Mouse (Mus musculus) adrenal gland, postnatal 4 days (tissue): ENCODE results near the gene Ctnna2. TPM values are rescaled to one million over a fixed set of nuclear protein-coding genes. Genes with fewer than 3 reads are reported as not detected.

Experiments
- DNase-seq, 2 experiments: peaks; one replicate each; pipeline ENCODE4 v3.0.0; 2021 to 2022; ENCODE audit warnings: low spot score in 2 of 2, mixed read lengths in 2 of 2
- total RNA-seq, 2 experiments: library from RNA; stranded (reverse); gene quantifications; 2 replicates each; pipeline ENCODE4 v1.2.3; 2021

Ctnna2 gene
- total RNA-seq, 2 experiments from 2014 or later, result 7.0 to 10.1 TPM

DNA sequence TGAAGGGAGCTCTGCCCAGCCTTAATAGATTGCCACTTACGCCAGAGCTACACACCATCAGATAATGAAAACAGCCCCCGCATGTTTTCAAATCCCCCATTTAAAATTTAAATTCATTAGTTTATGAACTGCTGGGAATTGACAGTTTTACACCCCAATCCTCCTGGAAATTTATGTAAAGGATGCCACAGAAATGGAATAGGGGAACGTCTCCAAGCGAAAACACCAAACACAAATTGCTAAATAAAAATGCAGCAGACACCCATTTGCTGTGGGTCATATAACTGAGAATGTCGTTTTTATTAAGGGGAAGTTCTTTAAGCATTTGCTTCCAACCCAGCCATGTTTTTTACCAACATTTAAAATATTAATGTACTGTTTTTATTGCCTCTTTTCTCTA lies 538.4 kb downstream of the Ctnna2 start:
- DNase-seq, result no peak

DNA sequence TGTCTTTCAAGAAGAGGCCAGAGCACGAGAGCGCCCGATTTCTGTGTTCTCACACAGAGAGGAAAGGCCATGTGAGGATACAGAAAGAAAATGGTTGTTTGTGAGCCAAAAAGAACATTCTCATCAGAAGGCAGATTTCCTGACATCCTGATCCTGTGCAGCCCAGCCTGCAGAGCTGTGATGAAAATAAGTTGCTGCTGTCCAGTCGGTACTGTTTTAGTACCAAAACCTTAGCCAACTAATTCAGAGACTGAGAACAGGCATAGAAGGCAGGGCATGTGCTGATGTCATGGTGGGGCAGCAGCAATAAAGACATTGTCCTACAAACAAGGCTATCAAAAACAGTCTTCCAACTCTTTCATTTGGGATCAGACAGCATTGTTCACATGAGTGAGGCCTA lies 549.1 kb downstream of the Ctnna2 start:
- DNase-seq, result no peak

DNA sequence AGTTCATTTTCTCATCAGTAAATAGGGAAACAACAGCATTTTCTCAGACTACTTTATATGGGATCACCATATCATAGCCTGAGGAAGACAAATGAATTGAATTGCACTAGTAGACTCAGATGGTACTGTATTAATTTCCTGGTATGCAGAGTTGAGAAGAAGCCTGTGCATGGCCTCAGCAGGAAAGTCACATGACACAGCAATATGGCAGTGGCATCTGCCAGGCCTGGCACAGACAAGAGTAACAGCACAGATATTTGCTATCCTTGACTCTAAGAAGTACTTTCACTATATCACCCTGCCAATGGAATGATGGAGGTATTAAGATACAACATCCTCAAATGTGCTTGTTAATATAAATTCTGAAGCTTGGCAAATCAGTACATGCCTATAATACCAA lies 553.8 kb downstream of the Ctnna2 start:
- no peak for DNase-seq

GRCm38 (mm10) chr6:77424826-77425225 lies 554.7 kb downstream of the Ctnna2 start:
- no peak for DNase-seq

- DNase-seq, result no peak
Measured at GRCm38 (mm10) chr6:77421564-77422139, 557.8 kb downstream of the Ctnna2 start.

GRCm38 (mm10) chr6:77416999-77417398 lies 562.5 kb downstream of the Ctnna2 start:
- DNase-seq, result no peak

DNA sequence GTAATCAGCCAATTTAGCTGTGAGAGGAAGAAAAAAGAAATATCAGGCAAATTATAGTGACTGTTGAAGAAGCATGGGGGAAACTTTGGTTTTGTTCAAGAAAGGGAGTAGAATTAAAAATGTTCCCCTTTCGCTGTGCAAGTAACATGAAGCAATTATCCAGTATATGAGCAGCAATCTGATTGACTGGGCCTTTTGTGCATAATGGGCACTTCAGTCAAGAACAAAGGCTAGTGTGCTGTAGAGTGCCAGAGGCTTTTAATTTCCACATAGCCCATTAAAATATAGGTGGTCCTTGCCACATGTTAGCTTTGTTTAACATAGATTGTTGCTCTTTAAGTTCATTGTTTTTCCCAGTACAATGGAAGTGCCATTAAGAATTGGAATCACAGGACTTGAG lies 566.0 kb downstream of the Ctnna2 start:
- no peak for DNase-seq

DNA sequence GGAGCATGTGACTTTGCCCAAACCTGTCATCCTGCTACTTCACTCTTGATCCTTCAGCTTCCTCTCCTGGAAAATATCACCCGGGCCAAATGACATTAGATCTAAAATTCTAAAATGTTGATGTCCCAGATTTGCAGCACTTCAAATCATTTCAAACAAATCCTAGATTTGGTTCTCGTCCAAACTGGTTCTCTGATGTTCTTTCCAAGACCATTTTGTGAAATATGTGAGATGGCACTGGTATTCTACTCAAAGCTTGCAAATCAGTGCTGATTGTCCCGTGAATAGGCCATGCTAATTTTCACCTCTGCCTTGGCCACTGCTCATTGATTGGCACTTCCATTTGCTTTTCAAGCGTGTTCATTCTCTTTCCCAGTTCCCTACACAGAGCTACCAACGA lies 571.0 kb downstream of the Ctnna2 start:
- DNase-seq, result no peak

GRCm38 (mm10) chr6:77400751-77401150 lies 578.7 kb downstream of the Ctnna2 start:
- no peak for DNase-seq

DNA sequence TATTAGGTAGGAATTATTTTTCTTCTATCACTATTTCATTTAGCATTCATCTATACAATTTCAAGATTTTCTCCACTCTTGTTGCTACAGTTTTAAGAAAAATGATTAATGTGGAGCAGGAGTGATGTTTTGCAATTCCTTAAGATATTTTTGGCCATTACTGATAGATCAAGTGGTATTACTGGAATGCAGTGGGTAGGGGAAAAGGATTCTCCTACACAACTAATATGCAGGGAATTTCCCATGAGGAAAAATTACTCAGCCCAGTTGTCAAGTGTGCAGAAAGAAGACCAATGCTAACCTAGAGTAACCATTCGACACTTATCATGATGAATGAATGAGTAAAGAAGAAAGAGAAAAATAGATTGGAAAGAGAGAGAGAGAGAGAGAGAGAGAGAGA lies 587.8 kb downstream of the Ctnna2 start:
- no peak for DNase-seq

DNA sequence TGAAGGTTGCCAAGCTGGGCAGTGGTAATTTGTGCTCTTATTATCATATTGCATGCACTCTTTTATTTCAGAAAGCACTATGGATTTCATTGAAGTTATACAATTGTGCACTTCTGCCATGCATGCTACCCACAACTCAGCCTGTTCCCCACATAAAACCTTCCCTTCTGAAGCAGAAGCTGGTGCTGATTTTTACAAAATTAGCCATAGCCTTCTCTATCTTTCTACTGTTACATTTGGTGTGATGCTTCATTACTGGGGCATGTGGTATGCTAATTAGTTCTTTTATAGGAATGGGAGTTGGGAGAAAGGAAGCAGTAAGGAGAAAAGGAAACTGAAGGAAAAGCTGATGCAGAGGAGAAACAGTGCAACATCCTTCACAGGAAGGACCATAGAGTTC lies 598.2 kb downstream of the Ctnna2 start:
- no peak for DNase-seq

DNA sequence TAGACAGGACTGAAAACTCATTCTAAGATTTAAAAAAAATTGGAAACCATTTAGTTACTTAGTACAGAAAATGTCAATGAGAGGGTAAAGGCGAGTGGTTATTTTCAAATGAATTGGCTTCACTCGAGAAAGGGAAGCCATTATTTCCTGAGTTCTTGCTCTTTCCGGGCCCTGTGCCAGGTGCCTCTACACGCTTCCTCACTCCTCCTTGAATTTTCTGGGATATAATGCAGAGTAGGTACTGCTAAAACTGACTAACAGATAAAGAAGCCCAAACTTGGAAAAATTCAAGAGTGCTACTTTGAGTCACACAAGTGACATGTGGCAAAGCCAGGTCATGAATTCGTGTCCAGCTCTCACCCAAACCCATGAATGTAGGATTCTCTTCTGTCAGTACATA lies 606.4 kb downstream of the Ctnna2 start:
- no peak for DNase-seq

DNA sequence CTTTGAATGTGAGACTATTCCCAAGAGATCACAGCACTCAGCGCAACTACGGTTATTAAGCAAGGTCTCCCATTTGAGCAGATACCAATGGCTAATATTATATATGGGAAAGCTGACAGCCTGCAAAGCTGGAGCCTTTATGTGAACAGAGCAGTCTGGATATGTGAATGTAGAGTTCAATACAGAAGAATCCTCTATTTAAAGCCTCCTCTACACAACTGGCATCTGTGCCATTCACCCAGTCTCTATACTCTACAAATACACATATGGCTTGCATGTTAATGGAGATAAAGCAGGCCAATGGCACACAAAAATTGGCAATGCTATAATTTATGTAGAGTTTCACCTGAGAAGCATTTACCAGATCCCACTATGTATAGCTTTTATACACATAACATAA lies 608.4 kb downstream of the Ctnna2 start:
- DNase-seq, result no peak

DNA sequence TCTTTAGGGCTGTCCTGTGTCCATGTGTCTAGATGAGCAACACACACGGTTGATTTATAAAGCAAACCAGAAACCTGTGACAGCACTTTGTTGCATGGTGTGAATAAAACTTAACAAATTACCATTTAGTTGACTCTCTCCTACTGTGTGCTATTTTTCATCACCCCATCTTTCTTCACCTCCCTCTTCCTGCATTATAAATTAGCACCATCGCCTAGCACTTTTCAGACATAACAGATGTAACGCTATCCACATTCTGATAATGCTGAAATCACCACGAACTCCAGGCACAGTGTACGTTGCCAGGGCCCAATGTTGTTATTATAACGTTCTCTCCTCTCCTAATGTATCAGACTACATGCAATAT lies 621.0 kb downstream of the Ctnna2 start:
- DNase-seq, result no peak

DNA sequence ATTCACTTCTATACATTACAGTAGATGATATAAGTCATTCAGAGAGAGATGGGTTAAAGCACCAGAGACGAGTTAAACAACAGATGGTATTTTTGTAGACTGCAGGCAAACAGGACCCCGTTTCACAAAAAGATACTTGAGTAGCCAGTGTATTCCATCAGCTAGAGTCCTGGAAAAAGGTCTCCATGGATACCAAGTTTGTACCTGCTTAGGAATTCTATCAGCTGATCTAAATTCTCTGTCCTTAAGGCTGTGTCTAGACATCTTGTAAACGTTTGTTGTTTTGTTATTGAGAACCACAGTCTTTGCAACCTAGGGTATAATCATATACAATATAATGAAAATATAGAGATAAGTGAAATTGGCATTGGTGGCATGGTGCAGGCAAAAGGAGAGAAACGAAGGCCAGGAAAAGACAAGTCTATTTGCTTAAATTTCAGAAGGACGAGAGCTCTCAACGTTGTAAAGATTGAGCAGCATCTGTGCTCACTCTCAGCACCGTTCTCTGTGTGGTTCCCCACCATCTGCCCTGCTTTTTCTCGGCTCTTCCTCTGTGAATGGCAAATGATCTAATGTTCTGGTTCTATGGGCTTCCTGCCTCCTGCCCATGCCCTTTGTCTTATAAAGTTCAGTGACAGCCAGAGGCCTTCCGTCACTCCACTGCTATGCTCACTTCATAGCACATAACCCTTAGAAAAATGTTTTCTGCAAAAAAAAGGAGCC lies 621.6 kb downstream of the Ctnna2 start:
- DNase-seq, result no peak

DNA sequence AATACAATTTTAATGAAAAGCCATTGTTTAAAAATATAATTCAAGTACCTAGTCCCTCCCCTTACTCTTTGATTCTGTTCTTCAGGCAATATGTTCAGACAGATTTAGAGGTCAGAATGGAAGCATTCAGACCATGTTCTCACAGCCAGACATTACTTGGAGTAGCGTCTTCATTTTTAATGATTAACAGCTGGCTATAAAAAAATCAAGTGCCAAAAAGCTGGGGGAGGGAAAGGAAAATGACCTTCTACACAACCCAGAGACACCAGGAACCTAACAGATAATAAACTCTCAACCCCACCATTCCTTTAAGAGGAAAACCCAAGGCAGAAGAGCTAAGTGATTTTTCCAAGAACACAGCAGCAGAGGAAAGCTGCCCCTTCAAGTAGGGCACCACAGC lies 624.7 kb downstream of the Ctnna2 start:
- no peak for DNase-seq

DNA sequence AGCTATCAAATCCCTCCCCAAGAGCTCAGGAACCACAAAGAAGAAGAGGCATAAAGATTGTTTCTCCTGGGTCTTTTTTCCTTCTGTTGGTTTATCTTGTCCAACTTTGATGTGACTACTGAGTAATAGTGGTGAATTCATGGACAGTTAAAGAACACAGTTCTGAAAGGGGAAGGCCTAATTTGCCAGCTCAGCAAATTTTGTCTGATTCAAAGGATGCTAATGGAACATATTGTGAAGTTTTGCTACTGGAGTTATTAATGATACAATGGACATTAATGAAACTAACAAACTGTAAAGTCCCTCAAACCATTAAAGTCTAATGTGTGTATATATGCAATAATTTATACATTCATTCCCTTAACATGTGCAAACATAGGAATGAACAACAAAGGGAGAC lies 635.7 kb downstream of the Ctnna2 start:
- DNase-seq, result no peak

DNA sequence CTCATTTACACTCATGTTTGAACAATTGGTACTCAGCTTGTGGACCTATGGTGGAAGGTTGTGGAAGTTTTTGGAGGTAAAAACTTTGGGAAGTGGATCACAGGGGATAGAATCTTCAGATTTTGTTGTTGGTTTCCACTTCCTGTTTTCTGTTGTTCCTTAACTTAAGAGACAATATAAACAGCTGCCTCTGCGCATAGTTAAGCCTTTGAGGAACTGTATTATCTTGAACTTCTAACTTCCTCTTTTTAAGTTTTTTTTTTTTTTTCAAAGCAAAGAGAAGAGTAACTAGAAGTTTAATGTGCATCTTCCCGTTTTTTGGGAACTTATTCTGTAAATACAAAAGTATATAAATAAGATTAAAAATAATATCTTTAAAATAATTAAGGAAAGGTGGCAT lies 644.0 kb downstream of the Ctnna2 start:
- no peak for DNase-seq

DNA sequence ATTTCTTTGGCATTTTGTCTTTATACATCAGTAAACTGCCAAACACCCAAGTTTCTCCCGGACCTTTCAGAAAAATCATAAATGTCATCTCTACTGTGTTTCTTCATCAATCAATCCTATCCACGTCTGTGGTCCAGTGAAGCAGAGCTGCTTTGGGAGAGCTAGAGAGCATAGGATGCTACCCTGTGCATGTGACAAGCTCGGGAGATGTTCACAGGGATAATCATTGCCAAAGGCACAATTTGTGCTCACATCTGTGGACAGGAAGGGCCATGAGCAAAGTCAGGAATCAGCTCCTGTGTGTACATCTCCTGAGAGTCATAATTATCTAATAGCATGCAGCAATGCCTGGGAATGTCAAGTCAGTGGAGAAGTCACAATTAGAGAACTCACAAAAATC lies 654.8 kb downstream of the Ctnna2 start:
- DNase-seq, result no peak

DNA sequence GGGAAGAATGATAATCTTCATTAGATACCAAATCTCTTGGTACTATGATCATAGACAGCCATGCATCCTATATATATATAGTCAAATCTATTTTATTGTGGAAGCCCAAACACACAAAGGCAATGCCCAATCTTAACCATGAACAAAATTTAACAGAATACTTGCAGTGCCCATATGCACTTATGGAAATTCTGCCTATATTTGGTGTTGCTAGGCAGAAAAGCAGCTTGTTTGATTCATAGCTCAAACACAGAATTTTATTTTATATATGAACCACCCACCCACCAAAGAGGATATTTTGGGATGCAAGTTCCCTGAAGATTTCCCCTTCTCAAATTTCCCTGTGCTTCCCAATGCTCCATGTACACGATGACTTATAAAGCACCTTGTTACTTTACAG lies 655.2 kb downstream of the Ctnna2 start:
- no peak for DNase-seq

DNA sequence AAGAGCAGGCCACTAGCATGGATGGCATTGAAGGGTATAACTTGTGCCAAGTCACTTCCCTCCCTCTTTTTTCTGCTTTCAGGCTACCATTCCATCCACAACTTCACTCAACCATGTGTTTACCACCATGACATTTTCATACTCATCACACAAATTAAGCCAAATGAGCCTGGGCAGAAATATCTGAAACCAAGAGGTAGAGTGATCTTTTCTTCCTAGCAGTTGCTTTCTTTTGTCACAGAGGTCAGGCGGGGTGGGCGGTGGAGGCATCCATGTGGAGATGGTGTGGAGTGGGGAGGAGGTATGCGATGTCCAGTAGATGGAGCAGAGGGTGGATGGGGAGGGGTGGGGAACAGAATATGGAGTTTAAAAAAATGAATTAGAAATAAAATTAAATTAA lies 672.7 kb downstream of the Ctnna2 start:
- DNase-seq, result no peak

- no peak for DNase-seq
Measured at GRCm38 (mm10) chr6:77301305-77301704, 678.2 kb downstream of the Ctnna2 start.

- DNase-seq, result no peak
Measured at GRCm38 (mm10) chr6:77291415-77291814, 688.1 kb downstream of the Ctnna2 start.
